In genomic region chr2:170219611-170220401, GRCm38 (mm10) we compare ENCODE assay signal across 8 mouse cellular contexts.
DNase-seq lines count a peak whose midpoint lies in the region; ATAC-seq lines count a peak whose summit lies in the region.

No protein-coding gene starts in this region.

- H3K9ac ChIP-seq in embryonic facial prominence, embryonic 11.5 days (replicated peaks; ENCODE audit: low read length) = peak overlapping the region; percentile 61
- peak overlapping the region; percentile 30 for H3K9ac ChIP-seq in hindbrain, embryonic 15.5 days

- DNase-seq in adrenal gland, adult 2 months = peak; percentile 57
- DNase-seq in adrenal gland, adult 8-10 months = no peak
- DNase-seq in B cell, adult 2 months = peak; percentile 26 to 32
- DNase-seq in embryonic facial prominence, embryonic 11.5 days (ENCODE audit: low spot score) = peak; percentile 59
- peak; percentile 29 for DNase-seq in lung, postnatal 36 days
- peak; percentile 55 for DNase-seq in thymus, postnatal 25 days
- DNase-seq in ovary, postnatal 14 days (ENCODE audit: low spot score) = no peak

- no peaks in the 10 kb centered on the region for H3K9me3 ChIP-seq in embryonic facial prominence, embryonic 11.5 days (replicated peaks; ENCODE audit: control insufficient read depth, low read length)
- H3K9me3 ChIP-seq in hindbrain, embryonic 15.5 days = no peaks in the 10 kb centered on the region

- no peaks in the 10 kb centered on the region for H3K27me3 ChIP-seq in embryonic facial prominence, embryonic 11.5 days (ENCODE audit: control insufficient read depth, insufficient read depth, low read length)
- H3K27me3 ChIP-seq in hindbrain, embryonic 15.5 days = no peaks in the 10 kb centered on the region

- H3K4me3 ChIP-seq in embryonic facial prominence, embryonic 11.5 days (ENCODE audit: low read depth, low read length) = peak overlapping the region; percentile 33
- peak overlapping the region; percentile 28 for H3K4me3 ChIP-seq in hindbrain, embryonic 15.5 days

- peak overlapping the region; percentile 86 for H3K27ac ChIP-seq in embryonic facial prominence, embryonic 11.5 days (replicated peaks; ENCODE audit: low read depth, low read length)
- peak overlapping the region; percentile 80 for H3K27ac ChIP-seq in hindbrain, embryonic 15.5 days (replicated peaks)

- under 1% methylated on average over 20 of the region's 20 CpGs for WGBS in embryonic facial prominence, embryonic 11.5 days
- WGBS in hindbrain, embryonic 15.5 days = 1% methylated on average over 20 of the region's 20 CpGs

- ATAC-seq in embryonic facial prominence, embryonic 11.5 days (replicated peaks; ENCODE audit: insufficient number of reproducible peaks, low FRiP score, low TSS enrichment, low read depth) = no peak
- peak; percentile 17; the same call in 1 of the 2 replicates for ATAC-seq in hindbrain, embryonic 15.5 days (ENCODE audit: low FRiP score, low read depth)

- peaks cover 10% of the 10 kb centered on the region for H3K4me1 ChIP-seq in embryonic facial prominence, embryonic 11.5 days (ENCODE audit: control insufficient read depth, insufficient read depth, low read length)
- H3K4me1 ChIP-seq in hindbrain, embryonic 15.5 days (replicated peaks) = peaks cover 59% of the 10 kb centered on the region

- H3K36me3 ChIP-seq in embryonic facial prominence, embryonic 11.5 days (replicated peaks; ENCODE audit: control insufficient read depth, insufficient read depth, low read depth, low read length) = no peaks in the 10 kb centered on the region
- H3K36me3 ChIP-seq in hindbrain, embryonic 15.5 days = no peaks in the 10 kb centered on the region

- peak overlapping the region; percentile 42 for H3K4me2 ChIP-seq in embryonic facial prominence, embryonic 11.5 days (ENCODE audit: low read depth, low read length)
- peak overlapping the region; percentile 71 for H3K4me2 ChIP-seq in hindbrain, embryonic 15.5 days

Comparison
In these comparisons a context has a peak if more than half of its experiments do, and no peak if none do; other contexts are left out.
1. DNase-seq: peak in adrenal gland, adult 2 months (single experiment), B cell, adult 2 months (2 of 2), embryonic facial prominence, embryonic 11.5 days (single experiment), lung, postnatal 36 days (single experiment) and thymus, postnatal 25 days (single experiment); none in adrenal gland, adult 8-10 months (single experiment) and ovary, postnatal 14 days (single experiment).